Mouse (Mus musculus) small intestine, adult 2 months (tissue): ENCODE data around the gene Map4k4.

Experiments used
- CTCF ChIP-seq: fragments of 200-500 bp; IDR thresholded peaks from 2 replicates; pipeline ENCODE4 v1.5.1; 2012; ENCODE audit warnings: low read depth, mild to moderate bottlenecking, control low read depth, inconsistent platforms, low read length, moderate library complexity, mixed read lengths; ENCODE audit not compliant: insufficient replicate concordance, insufficient read length; ENCODE audit errors: extremely low read depth
- POLR2A ChIP-seq: fragments of 200-500 bp; IDR thresholded peaks from 2 replicates; pipeline ENCODE4 v1.6.1; 2012; ENCODE audit warnings: low read depth, mild to moderate bottlenecking, control low read depth, inconsistent platforms, low read length, moderate library complexity

- TF ChIP-seq POLR2A: no peak
- TF ChIP-seq CTCF: no peak
These were observed 68.3 kb downstream of the Map4k4 start for GRCm38 (mm10) chr1:39968999-39969398.
